Mouse (Mus musculus) spleen, adult 2 months (tissue): ENCODE results near the gene Ceacam19.
A peak's percentile ranks its signal among the peaks of the same experiment; 100 is the strongest.

Experiments
- CTCF ChIP-seq: fragments of 200-500 bp; IDR thresholded peaks from 2 replicates; pipeline ENCODE4 v1.5.1; 2011; ENCODE audit warnings: mild to moderate bottlenecking, inconsistent platforms; ENCODE audit not compliant: insufficient read depth, insufficient read length, insufficient replicate concordance; ENCODE audit errors: extremely low read depth
- POLR2A ChIP-seq: fragments of 200-500 bp; IDR thresholded peaks from 2 replicates; pipeline ENCODE4 v1.6.1; 2011; ENCODE audit warnings: low read depth, low read length, inconsistent platforms

- TF ChIP-seq CTCF (peak; percentile 86), POLR2A (no peak)
Measured at GRCm38 (mm10) chr7:19843561-19843960, 44.2 kb downstream of the Ceacam19 start.
